Mouse (Mus musculus) gastrocnemius, postnatal 36 days (tissue): ENCODE measurements at regions not wholly inside any gene's neighbourhood (a gene's known extent, or its start where the extent isn't known, plus 50 kb on each side); places are given as distances from the start of the nearest gene placed in this dataset.

Experiments used
- DNase-seq, 2 experiments: peaks; one replicate each; pipeline ENCODE4 v3.0.0; 2022
- intact Hi-C: fragments of 180-260 bp; cut with DNase I; formaldehyde crosslinking; loops from one replicate; pipeline ENCODE4 v1.15.1; 2025

GRCm38 (mm10) chr14:61874206-61874605 is 266.9 kb downstream of the Kcnrg start:
- DNase-seq: no peak
- intact Hi-C loops: no loop called here

- DNase-seq: no peak
- intact Hi-C loops: no loop called here
Measured at GRCm38 (mm10) chr14:61879416-61879815, 272.2 kb downstream of the Kcnrg start.

GRCm38 (mm10) chr14:61880514-61881259 is 273.4 kb downstream of the Kcnrg start:
- DNase-seq: no peak
- intact Hi-C loops: no loop called here

DNA sequence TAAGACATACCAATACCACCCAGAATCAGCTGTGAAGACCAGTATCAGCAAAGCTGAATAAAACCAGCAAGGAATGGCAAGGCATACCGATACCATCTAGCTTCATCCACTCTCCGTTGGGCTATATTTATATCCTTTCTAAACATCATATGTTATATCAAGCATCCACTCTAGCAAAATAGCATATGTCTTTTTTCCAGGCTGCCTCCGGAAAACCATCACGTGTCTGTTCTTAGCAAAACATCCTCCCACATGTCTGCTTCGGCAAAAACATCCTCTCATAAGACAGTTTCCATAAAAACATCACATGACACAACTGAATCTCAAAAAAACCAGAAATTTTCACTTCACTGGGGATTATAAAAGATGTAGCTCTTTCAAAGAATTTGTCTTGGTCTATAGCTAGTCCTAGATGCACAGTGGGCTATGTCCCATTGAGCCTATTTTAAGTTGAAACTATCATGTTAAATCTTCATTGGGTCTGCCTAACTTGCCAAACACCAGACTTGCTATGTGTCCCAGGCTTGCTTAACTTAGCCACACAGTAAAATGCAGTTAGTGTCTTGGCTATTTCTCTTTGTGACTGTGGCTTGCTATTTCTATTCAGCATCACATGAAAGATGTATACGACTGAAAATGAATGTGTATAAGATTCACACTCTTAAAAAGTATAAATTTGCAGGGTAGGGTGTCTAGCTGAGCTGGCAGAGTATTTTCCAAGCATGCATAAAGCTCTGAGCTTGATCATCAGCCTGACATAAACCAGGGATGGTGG is 278.2 kb downstream of the Kcnrg start:
- intact Hi-C loops: no loop called here
- no peak for DNase-seq

GRCm38 (mm10) chr14:61889626-61890025 is 282.4 kb downstream of the Kcnrg start:
- intact Hi-C loops: loop anchor here (5.0 kb wide), 1 partner anchor 187 kb away; no protein-coding TSS in a partner anchor
- DNase-seq: no peak

- DNase-seq: no peak
- intact Hi-C loops: loop anchor here (5.0 kb wide), 1 partner anchor 191 kb away; no protein-coding TSS in a partner anchor
Measured at GRCm38 (mm10) chr14:61893786-61894185, 286.5 kb downstream of the Kcnrg start.

GRCm38 (mm10) chr14:61896879-61897278 is 289.6 kb downstream of the Kcnrg start:
- intact Hi-C loops: no loop called here
- no peak for DNase-seq

DNA sequence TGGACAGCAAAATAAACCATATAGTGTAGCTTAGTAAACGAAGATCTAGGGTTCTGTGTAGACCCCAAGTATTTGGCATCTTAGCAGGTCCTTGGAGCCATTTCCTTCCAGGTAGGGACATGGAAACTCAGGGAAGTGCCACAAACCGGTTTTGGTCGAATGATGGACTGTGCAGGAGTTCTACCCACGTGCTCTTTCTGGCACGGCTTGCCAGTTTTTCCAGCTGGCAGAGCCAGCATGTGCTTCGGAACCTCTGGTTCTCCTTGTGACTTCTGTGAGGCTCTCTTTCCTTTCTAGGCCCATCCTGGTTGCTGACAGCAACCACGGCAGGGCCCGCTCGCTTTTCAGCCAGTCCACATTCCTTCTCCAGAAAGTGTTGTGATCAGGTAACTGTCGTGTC is 291.4 kb downstream of the Kcnrg start:
- no peak for DNase-seq
- intact Hi-C loops: no loop called here

- no peak for DNase-seq
- intact Hi-C loops: no loop called here
Measured at GRCm38 (mm10) chr14:61904426-61905124, 297.3 kb downstream of the Kcnrg start.

DNA sequence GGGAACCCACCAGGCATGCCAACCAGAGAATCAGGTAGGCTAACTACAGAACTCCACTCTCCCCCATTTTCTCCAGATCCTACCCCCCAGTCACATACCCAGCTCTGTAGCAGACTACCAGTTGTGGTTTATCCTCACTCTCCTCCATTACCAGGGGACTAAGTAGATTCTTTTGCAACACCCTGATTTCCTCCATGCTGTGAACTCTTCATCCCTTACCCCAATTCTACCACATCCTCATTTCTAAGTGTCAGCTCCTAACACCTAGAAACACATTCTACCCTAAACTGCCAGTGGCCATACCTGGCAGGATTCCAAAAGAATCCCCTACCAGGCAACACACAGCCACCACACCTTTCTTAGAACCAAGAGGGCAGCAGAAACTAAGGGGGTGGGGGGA is 310.9 kb downstream of the Kcnrg start:
- DNase-seq: no peak
- intact Hi-C loops: no loop called here

DNA sequence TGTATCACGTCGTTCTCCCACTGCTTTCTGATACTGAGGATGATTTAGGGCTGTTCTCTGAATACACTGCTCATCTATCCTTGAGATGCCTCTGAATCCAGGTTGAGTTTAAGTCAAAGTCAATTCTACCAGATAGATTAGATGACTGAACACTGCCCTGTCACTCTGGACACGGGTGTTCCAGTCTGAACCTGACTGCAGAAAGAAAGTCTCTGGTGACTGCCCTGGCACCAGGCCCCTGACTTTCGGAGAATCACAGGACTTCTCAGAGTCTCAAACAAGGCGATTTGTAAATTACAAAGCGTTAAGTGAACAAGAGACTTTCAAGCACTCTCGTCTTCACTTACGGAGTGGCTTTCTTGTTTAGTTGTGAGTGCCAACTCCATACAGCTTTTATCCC is 324.6 kb downstream of the Kcnrg start:
- intact Hi-C loops: no loop called here
- DNase-seq: no peak

- no peak for DNase-seq
- intact Hi-C loops: no loop called here
Measured at GRCm38 (mm10) chr14:61941682-61942081, 334.4 kb downstream of the Kcnrg start.

GRCm38 (mm10) chr14:61945659-61946058 is 338.4 kb downstream of the Kcnrg start:
- intact Hi-C loops: no loop called here
- no peak for DNase-seq

DNA sequence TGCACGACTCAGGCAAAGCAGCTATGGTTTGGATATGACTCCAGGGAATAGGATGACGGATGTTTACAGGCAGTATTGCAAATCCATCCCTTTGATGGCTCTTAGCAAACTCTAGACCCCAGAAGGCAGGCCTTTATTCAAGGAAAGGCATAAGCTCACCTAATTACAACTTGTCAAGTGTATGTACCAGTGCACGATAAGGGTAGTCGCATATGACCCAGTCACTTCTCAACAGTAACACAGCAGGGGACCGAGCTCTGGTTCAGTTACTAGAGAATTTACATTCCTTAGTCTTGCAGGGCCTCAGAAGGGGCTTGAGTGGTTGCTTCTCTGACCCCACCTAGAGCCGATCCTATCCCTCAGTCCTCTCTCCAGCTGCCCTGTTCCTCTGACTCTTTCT is 342.2 kb downstream of the Kcnrg start:
- intact Hi-C loops: no loop called here
- DNase-seq: no peak

- intact Hi-C loops: no loop called here
- DNase-seq: no peak
Measured at GRCm38 (mm10) chr14:61950004-61950403, 342.4 kb upstream of the Rnaseh2b start.

GRCm38 (mm10) chr14:61953029-61953428 is 339.4 kb upstream of the Rnaseh2b start:
- intact Hi-C loops: no loop called here
- no peak for DNase-seq

GRCm38 (mm10) chr14:61955416-61955815 is 337.0 kb upstream of the Rnaseh2b start:
- DNase-seq: no peak
- intact Hi-C loops: no loop called here

- DNase-seq: no peak
- intact Hi-C loops: no loop called here
Measured at GRCm38 (mm10) chr14:61960243-61960957, 332.0 kb upstream of the Rnaseh2b start.

DNA sequence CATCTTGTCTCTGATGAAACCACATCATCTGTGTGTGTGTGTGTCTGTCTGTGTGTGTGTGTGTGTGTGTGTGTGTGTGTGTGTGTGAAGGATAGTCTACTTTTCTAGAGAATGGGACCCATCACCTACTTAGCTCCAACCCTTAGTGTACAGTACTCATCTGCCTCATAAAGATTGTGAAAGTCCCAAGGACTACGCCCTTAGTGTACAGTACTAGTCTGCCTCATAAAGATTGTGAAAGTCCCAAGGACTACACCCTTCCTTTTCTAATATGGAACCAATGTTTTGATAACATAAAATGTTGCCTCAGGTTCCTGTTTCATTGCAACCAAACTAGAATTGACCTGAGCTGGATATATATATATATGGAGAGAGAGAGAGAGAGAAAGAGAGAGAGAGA is 323.9 kb upstream of the Rnaseh2b start:
- intact Hi-C loops: no loop called here
- DNase-seq: no peak

GRCm38 (mm10) chr14:61968957-61969535 is 323.3 kb upstream of the Rnaseh2b start:
- intact Hi-C loops: no loop called here
- DNase-seq: no peak
